Mouse (Mus musculus): ENCODE results near the gene Zfp790.

Zfp790 gene

GRCm38 (mm10) chr7:29815910-29816429 lies at the start of gene Zfp790:
TSS of gene Zfp790 (plus strand) at chr7:29816114.
- peak; percentile 86 for DNase-seq

GRCm38 (mm10) chr7:29767058-29767686 lies 48.7 kb upstream of the Zfp790 start:
- peak; percentile 84 for DNase-seq

GRCm38 (mm10) chr7:29768090-29768900 lies 47.6 kb upstream of the Zfp790 start, which contains the start of gene Zfp84:
TSS of gene Zfp84 (plus strand) at chr7:29768552.
- DNase-seq = peak; percentile 88

DNA sequence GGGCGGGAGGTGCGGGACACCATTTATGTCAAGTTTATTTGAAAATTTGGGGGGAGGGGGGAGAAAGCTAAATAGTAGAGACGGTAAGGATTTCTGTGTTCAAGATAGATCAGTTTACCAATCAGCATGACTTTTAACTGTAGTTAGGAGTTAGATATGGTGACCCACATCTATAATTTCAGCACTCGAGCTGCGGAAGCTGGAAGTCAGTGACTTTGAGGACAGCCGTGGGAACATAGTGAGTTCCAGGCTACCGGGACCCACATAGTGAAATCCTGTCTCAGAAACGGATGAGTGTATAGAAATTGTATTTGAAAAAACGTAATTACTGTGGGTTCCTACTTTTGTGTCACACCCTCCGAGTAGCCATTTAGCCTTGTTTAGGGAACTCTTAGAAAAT lies 46.9 kb upstream of the Zfp790 start:
- no peak for DNase-seq

DNA sequence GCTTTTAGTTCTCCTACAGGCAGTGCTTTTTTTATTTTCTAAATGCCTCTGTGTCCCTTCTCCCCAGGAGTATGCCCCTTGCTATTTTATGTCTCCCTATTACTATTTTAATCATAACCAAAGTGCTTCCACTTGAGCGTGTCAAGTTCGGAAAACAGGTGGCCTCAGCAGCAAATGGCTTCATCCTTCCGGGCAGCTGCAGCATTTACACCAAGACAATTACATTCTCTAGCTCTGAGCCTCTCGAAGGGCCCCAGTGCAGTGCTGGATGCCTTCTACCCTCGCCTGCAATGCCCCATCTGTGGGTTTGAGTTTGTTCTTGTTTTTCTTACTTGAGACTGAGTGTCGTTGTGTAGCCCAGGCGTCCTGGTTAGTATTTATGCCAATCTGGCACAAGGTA lies 42.4 kb upstream of the Zfp790 start:
- DNase-seq = no peak

GRCm38 (mm10) chr7:29774371-29774770 lies 41.5 kb upstream of the Zfp790 start:
- no peak for DNase-seq

DNA sequence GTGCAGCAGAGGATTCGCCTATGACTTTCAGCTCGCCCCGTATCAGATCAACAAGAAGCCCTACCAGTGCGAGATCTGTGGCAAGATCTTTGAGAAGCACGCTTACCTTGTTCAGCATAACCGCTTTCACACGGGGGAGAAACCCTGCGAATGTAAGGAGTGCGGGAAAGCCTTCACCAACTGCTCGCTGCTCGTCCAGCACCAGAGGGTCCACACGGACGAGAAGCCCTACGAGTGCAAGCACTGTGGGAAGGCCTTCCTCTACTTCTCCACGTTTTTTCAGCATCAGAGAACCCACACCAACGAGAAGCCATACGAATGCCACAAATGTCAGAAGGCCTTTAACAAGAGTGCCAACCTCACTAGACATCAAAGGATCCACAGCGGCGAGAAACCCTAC lies 39.3 kb upstream of the Zfp790 start:
- no peak for DNase-seq

GRCm38 (mm10) chr7:29777372-29777771 lies 38.5 kb upstream of the Zfp790 start:
- no peak for DNase-seq

GRCm38 (mm10) chr7:29783871-29784551 lies 31.9 kb upstream of the Zfp790 start, which contains the start of gene Zfp30:
TSS of gene Zfp30 (plus strand) at chr7:29783998.
- peak; percentile 79 for DNase-seq

DNA sequence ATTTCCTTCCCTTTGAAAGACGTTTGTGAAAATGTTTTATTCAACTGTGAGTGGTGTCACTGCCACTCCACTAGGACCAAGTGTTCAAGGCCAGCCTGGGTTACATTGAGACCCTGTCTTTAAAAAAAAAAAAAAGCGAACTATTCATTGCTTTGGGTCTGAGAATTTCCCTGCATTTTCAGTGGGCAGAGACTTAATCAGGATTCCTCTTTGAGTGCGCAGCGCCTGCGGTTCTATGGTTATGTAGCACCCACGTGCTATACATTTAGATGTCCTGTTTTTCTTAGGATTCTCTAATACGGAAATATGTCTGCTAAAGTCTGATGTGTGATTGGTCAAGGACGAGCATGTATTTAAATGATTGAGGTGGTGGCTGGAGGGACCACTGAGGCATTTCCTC lies 30.9 kb upstream of the Zfp790 start:
- no peak for DNase-seq

- DNase-seq = no peak
Observed at GRCm38 (mm10) chr7:29785888-29786287, 30.0 kb upstream of the Zfp790 start.

DNA sequence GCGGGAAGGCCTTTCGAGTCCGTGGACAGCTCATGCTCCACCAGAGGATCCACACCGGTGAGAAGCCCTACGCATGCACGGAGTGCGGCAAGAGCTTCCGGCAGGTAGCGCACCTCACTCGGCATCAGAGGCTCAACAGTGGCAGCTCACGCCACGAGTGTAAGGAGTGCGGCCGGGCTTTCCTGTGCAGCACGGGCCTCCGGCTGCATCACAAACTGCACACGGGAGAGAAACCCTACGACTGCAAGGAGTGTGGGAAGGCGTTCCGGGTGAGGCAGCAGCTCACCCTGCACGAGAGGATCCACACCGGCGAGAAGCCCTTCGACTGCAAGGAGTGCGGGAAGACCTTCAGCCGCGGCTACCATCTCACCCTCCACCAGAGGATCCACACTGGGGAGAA lies 23.0 kb upstream of the Zfp790 start:
- no peak for DNase-seq

- no peak for DNase-seq
Observed at GRCm38 (mm10) chr7:29807046-29807445, 8.9 kb upstream of the Zfp790 start.

DNA sequence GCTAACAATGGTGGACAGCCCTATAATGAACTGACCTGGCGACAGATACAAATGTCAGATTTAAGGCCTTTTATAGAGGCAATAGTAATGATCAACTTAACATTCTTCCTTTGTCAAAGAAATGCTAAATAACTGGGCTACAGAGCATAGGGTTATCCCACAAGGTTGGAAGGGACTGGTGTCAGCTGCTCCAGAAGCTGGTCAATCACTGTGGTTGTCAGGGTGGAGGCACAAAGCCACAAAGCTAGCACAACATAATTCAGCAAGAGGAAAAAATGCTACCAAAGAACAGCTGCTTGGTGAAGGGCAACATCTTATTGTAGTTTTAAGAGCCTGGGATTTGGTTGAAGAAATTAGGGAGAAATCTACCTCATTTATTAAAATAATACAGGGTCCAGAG lies 3.7 kb upstream of the Zfp790 start:
- DNase-seq = no peak

GRCm38 (mm10) chr7:29814381-29814780 lies 1.5 kb upstream of the Zfp790 start:
- no peak for DNase-seq

DNA sequence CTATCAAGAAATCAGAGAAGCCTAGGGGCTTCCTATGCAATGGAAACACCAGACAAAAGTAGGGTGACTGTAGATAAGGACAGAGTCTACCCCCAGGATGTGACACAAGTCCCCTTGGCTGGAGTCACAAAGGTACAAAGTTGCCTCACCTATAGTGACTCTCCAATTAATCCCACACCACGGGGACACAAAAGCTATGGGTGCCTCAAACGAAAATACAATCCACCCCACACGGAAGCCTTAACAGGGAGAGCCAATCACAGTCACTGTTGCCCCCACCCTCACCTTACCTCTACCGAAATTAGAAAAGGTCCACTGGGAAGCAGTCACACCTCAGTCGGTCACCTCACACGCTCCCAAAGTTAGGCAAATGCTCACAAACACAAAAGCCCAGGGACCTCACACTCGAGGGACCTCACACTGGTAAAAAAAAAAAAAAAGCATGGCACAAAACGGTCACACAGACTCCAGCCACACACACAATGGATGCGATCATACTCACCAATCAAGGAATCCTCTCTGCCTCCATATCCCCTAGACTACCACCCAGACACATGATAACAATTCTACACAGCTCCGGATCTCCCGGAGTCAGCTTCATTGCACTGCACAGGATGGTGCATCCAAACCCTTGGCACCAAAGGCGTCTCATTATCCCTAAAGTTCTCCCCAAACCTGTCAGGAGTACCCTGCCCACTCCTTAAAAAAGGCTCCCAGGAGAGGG lies 691 bp upstream of the Zfp790 start:
- peak; percentile 12 for DNase-seq

GRCm38 (mm10) chr7:29818619-29819254 lies 2.8 kb downstream of the Zfp790 start:
- DNase-seq = peak; percentile 84

- DNase-seq = no peak
Observed at GRCm38 (mm10) chr7:29828001-29828400, 12.1 kb downstream of the Zfp790 start.

- DNase-seq = no peak
Observed at GRCm38 (mm10) chr7:29829804-29830203, 13.9 kb downstream of the Zfp790 start.

GRCm38 (mm10) chr7:29836816-29837215 lies 20.9 kb downstream of the Zfp790 start:
- DNase-seq = no peak

DNA sequence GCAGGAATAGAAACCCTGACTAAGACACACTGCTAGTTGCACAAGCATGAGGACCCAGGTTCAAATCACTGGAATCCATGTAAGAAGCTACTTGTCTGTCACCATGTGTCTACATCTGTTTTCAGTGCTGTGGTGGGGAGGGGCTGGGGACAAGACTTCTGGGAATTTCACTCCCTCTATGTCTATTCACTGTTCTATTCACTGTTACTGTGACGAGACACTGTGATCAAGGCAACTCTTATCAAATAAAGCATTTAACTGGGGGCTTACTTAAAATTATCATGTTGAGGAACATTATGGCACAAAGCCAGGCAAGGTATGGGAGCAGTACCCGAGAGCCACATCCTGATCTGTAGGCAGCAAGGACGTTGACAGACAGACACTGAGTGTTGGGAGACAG lies 23.3 kb downstream of the Zfp790 start:
- no peak for DNase-seq

GRCm38 (mm10) chr7:29842105-29842504 lies 26.2 kb downstream of the Zfp790 start:
- no peak for DNase-seq

All from thymus, postnatal 14 days (tissue).